Mouse (Mus musculus): ENCODE measurements around the gene Prlhr.

Gene Prlhr

GRCm38 (mm10) chr19:60468254-60468762, at the start of gene Prlhr:
Prlhr (minus strand) TSS chr19:60468304.
- DNase-seq (ENCODE audit: low read depth): no peak

- no peak for DNase-seq (ENCODE audit: low read depth)
Measured at GRCm38 (mm10) chr19:60515064-60515463, 47.0 kb upstream of the Prlhr start.

GRCm38 (mm10) chr19:60513431-60513830, 45.3 kb upstream of the Prlhr start:
- DNase-seq (ENCODE audit: low read depth): no peak

GRCm38 (mm10) chr19:60500209-60500608, 32.1 kb upstream of the Prlhr start:
- DNase-seq (ENCODE audit: low read depth): no peak

GRCm38 (mm10) chr19:60497171-60497570, 29.1 kb upstream of the Prlhr start:
- DNase-seq (ENCODE audit: low read depth): no peak

- no peak for DNase-seq (ENCODE audit: low read depth)
Measured at GRCm38 (mm10) chr19:60495772-60496171, 27.7 kb upstream of the Prlhr start.

GRCm38 (mm10) chr19:60489566-60489965, 21.5 kb upstream of the Prlhr start:
- no peak for DNase-seq (ENCODE audit: low read depth)

GRCm38 (mm10) chr19:60485261-60485660, 17.2 kb upstream of the Prlhr start:
- DNase-seq (ENCODE audit: low read depth): no peak

- DNase-seq (ENCODE audit: low read depth): no peak
Measured at GRCm38 (mm10) chr19:60478859-60479258, 10.8 kb upstream of the Prlhr start.

GRCm38 (mm10) chr19:60477788-60478187, 9.7 kb upstream of the Prlhr start:
- DNase-seq (ENCODE audit: low read depth): no peak

GRCm38 (mm10) chr19:60468846-60469245, 742 bp upstream of the Prlhr start:
- DNase-seq (ENCODE audit: low read depth): peak; percentile 24

GRCm38 (mm10) chr19:60467588-60468007, 506 bp downstream of the Prlhr start:
- no peak for DNase-seq (ENCODE audit: low read depth)

GRCm38 (mm10) chr19:60466953-60467570, 1.0 kb downstream of the Prlhr start:
- DNase-seq (ENCODE audit: low read depth): peak; percentile 66

- no peak for DNase-seq (ENCODE audit: low read depth)
Measured at GRCm38 (mm10) chr19:60465726-60466125, 2.4 kb downstream of the Prlhr start.

GRCm38 (mm10) chr19:60463896-60464295, 4.2 kb downstream of the Prlhr start:
- DNase-seq (ENCODE audit: low read depth): no peak

- no peak for DNase-seq (ENCODE audit: low read depth)
Measured at GRCm38 (mm10) chr19:60463440-60463839, 4.7 kb downstream of the Prlhr start.

- DNase-seq (ENCODE audit: low read depth): no peak
Measured at GRCm38 (mm10) chr19:60461476-60461875, 6.6 kb downstream of the Prlhr start.

- DNase-seq (ENCODE audit: low read depth): no peak
Measured at GRCm38 (mm10) chr19:60459680-60460079, 8.4 kb downstream of the Prlhr start.

GRCm38 (mm10) chr19:60459071-60459470, 9.0 kb downstream of the Prlhr start:
- DNase-seq (ENCODE audit: low read depth): no peak

GRCm38 (mm10) chr19:60455791-60456190, 12.3 kb downstream of the Prlhr start:
- DNase-seq (ENCODE audit: low read depth): no peak

- no peak for DNase-seq (ENCODE audit: low read depth)
Measured at GRCm38 (mm10) chr19:60440531-60440930, 27.6 kb downstream of the Prlhr start.

GRCm38 (mm10) chr19:60440083-60440482, 28.0 kb downstream of the Prlhr start:
- DNase-seq (ENCODE audit: low read depth): no peak

GRCm38 (mm10) chr19:60437566-60438241, 30.4 kb downstream of the Prlhr start:
- DNase-seq (ENCODE audit: low read depth): peak; percentile 38

Measured in induced T-regulatory cell, adult 2 months (primary cell).